Mouse (Mus musculus) gastrocnemius, adult 18-20 months (tissue): Measurements from ENCODE around the gene Rbms3. TPM values are rescaled to one million over a fixed set of nuclear protein-coding genes. Genes with fewer than 3 reads are reported as not detected.

Experiments used
- DNase-seq: peaks from one replicate; pipeline ENCODE4 v3.0.0; 2021; ENCODE audit warnings: low spot score
- total RNA-seq, 2 experiments: library from RNA; stranded (reverse); gene quantifications; 2 replicates each; pipeline ENCODE4 v1.2.3; 2021

Rbms3 gene
- total RNA-seq, 2 experiments from 2014 or later, result 4.5 to 4.6 TPM

- DNase-seq, result no peak
These were observed 1086.9 kb downstream of the Rbms3 start for GRCm38 (mm10) chr9:116542793-116543192.

- DNase-seq, result no peak
These were observed 1087.7 kb downstream of the Rbms3 start for GRCm38 (mm10) chr9:116541976-116542375.

GRCm38 (mm10) chr9:116535709-116536108 is 1094.0 kb downstream of the Rbms3 start:
- DNase-seq, result no peak

GRCm38 (mm10) chr9:116533381-116533780 is 1096.3 kb downstream of the Rbms3 start:
- no peak for DNase-seq

DNA sequence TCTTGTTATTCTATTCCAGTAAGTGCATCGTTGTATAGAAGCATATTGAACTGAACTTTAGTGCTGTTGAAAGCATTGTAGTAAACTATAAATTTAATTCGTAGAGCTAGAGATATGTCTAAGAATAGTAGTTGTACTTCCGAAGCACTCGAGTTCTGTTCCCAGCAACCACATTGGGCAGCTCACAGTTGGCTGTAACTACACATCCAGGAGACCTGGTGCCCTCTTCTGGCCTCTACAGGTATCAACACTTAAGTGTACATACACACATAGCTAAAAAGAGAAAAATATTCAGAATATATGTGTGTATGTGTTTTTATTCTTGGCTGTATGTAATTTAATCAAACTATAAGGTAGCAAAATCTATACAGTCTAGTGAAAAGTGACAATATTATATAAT is 1098.6 kb downstream of the Rbms3 start:
- DNase-seq, result no peak

DNA sequence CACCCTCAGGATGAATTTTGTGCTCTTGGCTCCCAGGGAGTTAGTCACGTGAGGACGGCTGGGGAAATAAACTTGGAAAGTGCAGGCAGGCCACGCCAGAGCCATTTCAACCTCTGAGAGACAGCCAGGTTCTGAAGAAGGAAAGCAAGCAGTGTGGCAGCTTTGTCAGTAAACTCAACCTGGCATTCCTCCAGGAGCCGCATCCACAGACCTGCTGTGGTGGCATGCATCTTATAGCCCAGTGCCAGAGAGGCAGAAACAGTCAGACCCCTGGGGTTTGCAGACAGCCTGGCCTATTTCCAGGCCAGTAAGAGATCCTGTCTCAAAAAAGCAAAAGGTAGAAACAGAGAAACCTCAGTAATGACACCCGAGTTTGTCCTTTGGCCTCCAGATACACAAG is 1105.3 kb downstream of the Rbms3 start:
- DNase-seq, result no peak
